Mouse (Mus musculus) megakaryocyte-erythroid progenitor cell, adult 5 weeks (primary cell): ENCODE measurements around the gene Ldb2. TPM values are rescaled to one million over a fixed set of nuclear protein-coding genes. Genes with fewer than 3 reads are reported as not detected.

Experiments
- polyA plus RNA-seq: library from polyadenylated mRNA; stranded (reverse); fragments of >175 nt; gene quantifications from 2 replicates; pipeline ENCODE4 v1.2.3, GENCODE M21; 2012

The Ldb2 gene
- polyA plus RNA-seq: not detected in 2 replicates

DNA sequence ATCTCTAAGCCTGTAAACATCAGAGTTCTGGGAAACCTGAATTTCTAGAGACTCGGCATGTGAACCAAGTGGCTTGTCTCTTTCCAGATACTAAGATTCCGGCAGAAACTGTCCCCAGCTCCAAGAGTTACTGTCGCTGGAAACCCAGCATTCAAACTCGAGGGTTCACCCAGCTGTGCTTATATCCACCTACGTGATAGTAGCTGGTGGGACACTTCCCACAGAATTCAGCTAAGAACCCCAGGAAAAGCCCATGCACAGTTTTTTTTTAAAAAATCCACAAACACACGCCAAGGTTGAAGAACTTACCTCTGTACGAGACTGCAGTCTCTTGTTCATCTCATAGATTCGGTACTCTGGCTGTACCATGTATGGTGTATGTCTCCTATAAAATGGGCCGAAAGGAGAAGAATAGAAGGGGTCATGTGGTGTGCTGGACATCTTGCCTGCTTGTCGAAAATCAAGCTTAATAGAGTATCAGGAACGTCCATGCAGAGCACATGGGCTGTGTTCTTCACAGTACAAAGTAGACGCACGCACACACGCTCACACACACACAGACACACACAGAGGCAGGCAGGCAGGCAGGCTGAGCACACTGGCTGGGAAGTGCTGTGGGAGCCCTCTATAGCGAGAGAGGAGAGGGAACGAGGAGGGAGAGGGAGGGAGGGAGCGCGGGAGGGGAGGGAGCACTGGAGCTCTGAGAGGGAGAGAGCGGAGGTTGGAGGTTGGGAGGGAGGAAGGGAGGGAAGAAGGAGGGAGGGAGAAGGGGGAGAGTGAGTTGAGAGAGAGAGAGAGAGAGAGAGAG is at the start of gene Ldb2:
Gene Ldb2 (minus strand): TSS at position 628 of the 808 bp plus-strand sequence.

